Mouse (Mus musculus): ENCODE data around the gene Focad. TPM values are rescaled to one million over a fixed set of nuclear protein-coding genes. Genes with fewer than 3 reads are reported as not detected.
A peak's percentile ranks its signal among the peaks of the same experiment; 100 is the strongest.
"Not testable (repeated sequence)": the region's sequence is repeated elsewhere in the genome, so short reads cannot be mapped to it uniquely, and the experiment has no call there.

Focad gene
- polyA plus RNA-seq, 1 experiment from 2014 or later = 13.3 TPM

DNA sequence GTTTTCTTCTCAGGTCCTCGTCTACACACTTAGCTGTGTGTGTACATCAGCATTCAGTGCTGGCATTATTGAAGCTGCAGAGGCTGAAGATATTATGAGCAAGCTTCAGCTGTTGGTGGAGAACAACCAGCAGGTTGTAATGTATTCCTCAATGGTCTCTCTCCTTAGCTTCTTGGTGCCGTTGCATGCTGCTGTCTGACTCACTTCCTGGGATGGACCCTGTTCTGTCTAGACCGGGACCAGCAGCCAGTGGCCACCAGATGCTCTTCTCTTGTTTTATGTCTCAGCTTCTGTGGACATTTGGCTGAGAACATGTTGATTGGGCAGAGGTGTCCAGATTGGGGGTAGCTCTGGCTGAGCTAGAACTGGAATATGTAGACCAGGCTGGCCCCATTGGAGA is 263.0 kb downstream of the Focad start:
- no peaks in the 10 kb centered on the region for H3K27me3 ChIP-seq (ENCODE audit: control insufficient read depth, insufficient read depth, low read depth, low read length)
- H3K27ac ChIP-seq (ENCODE audit: low read length) = no peak overlapping the region
- no peak for ATAC-seq
- H3K9ac ChIP-seq (ENCODE audit: low read depth, low read length) = no peak overlapping the region
- H3K36me3 ChIP-seq (ENCODE audit: control insufficient read depth, insufficient read depth, low read length) = peaks cover 4% of the 10 kb centered on the region; the same call in 1 of the 2 replicates
- no peaks in the 10 kb centered on the region for H3K9me3 ChIP-seq (replicated peaks; ENCODE audit: control insufficient read depth, low read length, poor library complexity, severe bottlenecking)
- no peak overlapping the region for H3K4me3 ChIP-seq (ENCODE audit: low read depth, low read length)
- no peaks in the 10 kb centered on the region for H3K4me1 ChIP-seq (ENCODE audit: control insufficient read depth, insufficient read depth, low read length)
- 89% methylated on average over 3 of the region's 3 CpGs for WGBS
- no peak overlapping the region for H3K4me2 ChIP-seq (ENCODE audit: low read length)

DNA sequence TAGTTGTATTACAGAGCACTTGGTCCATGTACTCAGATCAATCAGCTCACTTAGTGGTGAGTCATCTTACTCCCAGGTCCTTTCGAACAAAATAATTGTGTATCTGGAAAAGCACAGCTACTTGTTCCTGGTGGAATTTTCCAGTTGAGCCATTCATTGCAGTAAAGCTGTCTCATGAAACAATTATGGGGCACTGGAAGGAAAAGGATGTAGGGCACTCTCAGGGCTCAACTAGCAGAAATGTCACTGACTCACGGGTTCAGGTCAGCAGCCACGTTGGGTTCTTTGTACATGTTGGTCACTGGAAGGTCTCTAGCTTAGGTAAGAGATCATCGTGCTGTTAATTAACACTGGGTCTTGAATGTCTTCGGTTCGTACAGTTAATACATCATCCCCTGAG is 275.5 kb downstream of the Focad start:
- Histone ChIP-seq H3K4me3 (ENCODE audit: low read depth, low read length) (no peak overlapping the region), H3K4me1 (ENCODE audit: control insufficient read depth, insufficient read depth, low read length) (peaks cover 5% of the 10 kb centered on the region; the same call in 1 of the 2 replicates), H3K27me3 (ENCODE audit: control insufficient read depth, insufficient read depth, low read depth, low read length) (no peaks in the 10 kb centered on the region), H3K9ac (ENCODE audit: low read depth, low read length) (no peak overlapping the region), H3K9me3 (replicated peaks; ENCODE audit: control insufficient read depth, low read length, poor library complexity, severe bottlenecking) (no peaks in the 10 kb centered on the region), H3K27ac (ENCODE audit: low read length) (no peak overlapping the region), H3K36me3 (ENCODE audit: control insufficient read depth, insufficient read depth, low read length) (no peaks in the 10 kb centered on the region), H3K4me2 (ENCODE audit: low read length) (no peak overlapping the region)
- WGBS = 92% methylated on average over 6 of the region's 6 CpGs
- no peak for ATAC-seq

DNA sequence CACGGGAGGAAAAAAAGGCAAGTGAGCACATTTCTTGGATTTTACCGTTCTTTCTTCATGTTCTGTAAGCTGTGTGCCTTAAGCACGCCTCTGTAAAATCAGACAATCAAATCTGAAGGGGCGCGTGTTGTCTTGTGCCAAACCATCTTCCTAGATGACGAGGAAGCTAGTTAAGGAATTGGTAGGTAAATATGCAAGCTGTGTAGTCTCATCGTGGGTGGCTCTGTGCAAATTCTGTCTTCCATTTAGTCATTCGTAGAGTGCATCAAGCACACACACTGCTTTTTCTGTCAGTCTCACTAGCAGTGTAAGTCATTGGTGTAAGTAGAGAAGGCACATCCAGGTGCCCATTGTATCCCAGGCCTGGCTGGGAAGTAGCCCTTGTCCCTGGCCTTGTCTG is 276.4 kb downstream of the Focad start:
- 78% methylated on average over 8 of the region's 8 CpGs for WGBS
- Histone ChIP-seq H3K4me1 (ENCODE audit: control insufficient read depth, insufficient read depth, low read length) (peaks cover 5% of the 10 kb centered on the region; the same call in 1 of the 2 replicates), H3K36me3 (ENCODE audit: control insufficient read depth, insufficient read depth, low read length) (no peaks in the 10 kb centered on the region), H3K4me3 (ENCODE audit: low read depth, low read length) (no peak overlapping the region), H3K4me2 (ENCODE audit: low read length) (no peak overlapping the region), H3K9me3 (replicated peaks; ENCODE audit: control insufficient read depth, low read length, poor library complexity, severe bottlenecking) (no peaks in the 10 kb centered on the region), H3K27ac (ENCODE audit: low read length) (no peak overlapping the region), H3K9ac (ENCODE audit: low read depth, low read length) (no peak overlapping the region), H3K27me3 (ENCODE audit: control insufficient read depth, insufficient read depth, low read depth, low read length) (no peaks in the 10 kb centered on the region)
- ATAC-seq = no peak

DNA sequence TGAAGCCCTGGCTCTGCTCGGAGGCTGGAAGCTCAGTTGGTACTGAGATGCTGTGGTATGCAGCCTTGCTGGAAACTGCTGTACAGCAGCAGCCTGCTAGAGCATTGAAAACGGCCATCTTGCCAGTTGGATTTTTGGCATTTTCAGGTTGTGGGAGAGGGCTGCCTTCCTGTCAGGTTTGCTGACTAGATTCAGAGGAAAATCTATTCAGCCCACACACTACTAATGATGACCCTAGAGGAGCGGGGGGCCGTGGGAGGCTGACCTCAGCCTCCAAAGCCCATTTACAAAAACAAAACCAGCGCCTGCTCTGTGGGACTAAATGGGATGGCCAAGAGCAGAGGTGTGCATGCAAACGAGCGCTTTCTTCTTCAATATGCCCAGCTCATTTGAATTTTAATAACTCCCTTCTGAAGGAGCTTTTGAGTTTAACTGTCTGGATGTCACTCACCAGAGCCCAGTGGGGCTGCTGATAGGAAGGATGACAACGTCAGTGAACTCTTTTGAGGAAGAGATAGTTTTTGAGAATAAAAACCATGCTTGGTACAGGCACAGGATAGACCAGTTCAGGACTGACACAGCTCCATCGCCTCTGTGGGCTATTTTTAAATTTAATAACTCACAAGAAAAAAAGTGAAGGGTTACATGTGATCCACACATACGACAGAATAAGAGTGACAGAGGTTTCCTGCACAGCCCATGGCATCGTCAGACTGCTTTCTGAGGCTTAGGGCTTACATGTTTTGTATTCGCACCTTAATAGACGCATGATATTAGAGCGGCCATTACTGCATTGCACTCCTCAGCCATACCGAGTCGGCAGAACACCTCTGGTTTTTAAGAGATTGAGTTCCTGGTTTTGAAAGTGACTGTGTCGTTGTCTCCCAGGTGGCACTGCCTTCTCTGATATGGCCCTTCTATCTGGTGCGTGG is 278.1 kb downstream of the Focad start:
- H3K4me2 ChIP-seq (ENCODE audit: low read length) = 0 out of 2 replicates have a peak overlapping the region, but pooled peaks have one; percentile 14
- no peak overlapping the region for H3K4me3 ChIP-seq (ENCODE audit: low read depth, low read length)
- H3K27me3 ChIP-seq (ENCODE audit: control insufficient read depth, insufficient read depth, low read depth, low read length) = no peaks in the 10 kb centered on the region
- 41% methylated on average over 18 of the region's 18 CpGs for WGBS
- no peaks in the 10 kb centered on the region for H3K9me3 ChIP-seq (replicated peaks; ENCODE audit: control insufficient read depth, low read length, poor library complexity, severe bottlenecking)
- ATAC-seq = peak; percentile 84
- H3K36me3 ChIP-seq (ENCODE audit: control insufficient read depth, insufficient read depth, low read length) = no peaks in the 10 kb centered on the region
- peaks cover 5% of the 10 kb centered on the region; the same call in 1 of the 2 replicates for H3K4me1 ChIP-seq (ENCODE audit: control insufficient read depth, insufficient read depth, low read length)
- H3K9ac ChIP-seq (ENCODE audit: low read depth, low read length) = 0 out of 2 replicates have a peak overlapping the region, but pooled peaks have one; percentile 25
- H3K27ac ChIP-seq (ENCODE audit: low read length) = peak overlapping the region; percentile 68

DNA sequence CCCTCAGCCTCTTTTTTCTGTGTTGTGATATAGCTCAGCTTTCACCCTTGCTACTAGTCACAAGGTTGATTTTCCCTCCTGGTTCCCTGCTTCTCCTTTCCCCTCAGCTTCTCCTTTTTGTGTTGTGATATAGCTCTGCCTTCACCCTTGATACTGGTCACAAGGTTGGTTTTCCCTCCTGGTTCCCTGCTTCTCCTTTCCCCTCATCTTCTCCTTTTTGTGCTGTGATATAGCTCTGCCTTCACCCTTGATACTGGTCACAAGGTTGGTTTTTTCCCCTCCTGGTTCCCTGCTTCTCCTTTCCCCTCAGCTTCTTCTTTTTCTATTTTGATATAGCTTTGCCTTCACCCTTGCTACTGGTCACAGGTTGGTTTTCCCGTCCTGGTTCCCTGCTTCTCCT is 295.6 kb downstream of the Focad start:
- Histone ChIP-seq H3K4me1 (ENCODE audit: control insufficient read depth, insufficient read depth, low read length) (no peaks in the 10 kb centered on the region), H3K4me3 (ENCODE audit: low read depth, low read length) (no peak overlapping the region), H3K36me3 (ENCODE audit: control insufficient read depth, insufficient read depth, low read length) (peaks cover 12% of the 10 kb centered on the region), H3K9me3 (replicated peaks; ENCODE audit: control insufficient read depth, low read length, poor library complexity, severe bottlenecking) (no peaks in the 10 kb centered on the region), H3K4me2 (ENCODE audit: low read length) (no peak overlapping the region), H3K27ac (ENCODE audit: low read length) (no peak overlapping the region), H3K9ac (ENCODE audit: low read depth, low read length) (no peak overlapping the region), H3K27me3 (ENCODE audit: control insufficient read depth, insufficient read depth, low read depth, low read length) (no peaks in the 10 kb centered on the region)
- ATAC-seq = no peak
- WGBS = 96% methylated on average over 1 of the region's 1 CpGs

DNA sequence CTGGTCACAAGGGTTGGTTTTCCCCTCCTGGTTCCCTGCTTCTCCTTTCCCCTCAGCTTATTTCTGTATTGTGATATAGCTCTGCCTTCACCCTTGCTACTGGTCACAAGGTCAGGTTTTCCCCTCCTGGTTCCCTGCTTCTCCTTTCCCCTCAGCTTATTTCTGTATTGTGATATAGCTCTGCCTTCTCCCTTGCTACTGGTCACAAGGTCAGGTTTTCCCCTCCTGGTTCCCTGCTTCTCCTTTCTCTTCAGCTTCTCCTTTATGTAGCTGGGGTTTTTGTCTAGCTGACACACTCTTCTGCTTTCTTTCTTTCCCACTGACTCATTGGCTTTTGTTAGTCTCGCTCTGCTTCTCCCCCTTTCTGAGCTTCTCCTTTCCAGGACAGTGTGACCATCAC is 296.2 kb downstream of the Focad start:
- H3K9ac ChIP-seq (ENCODE audit: low read depth, low read length); H3K27me3 ChIP-seq (ENCODE audit: control insufficient read depth, insufficient read depth, low read depth, low read length); H3K4me3 ChIP-seq (ENCODE audit: low read depth, low read length); H3K4me1 ChIP-seq (ENCODE audit: control insufficient read depth, insufficient read depth, low read length); H3K9me3 ChIP-seq (replicated peaks; ENCODE audit: control insufficient read depth, low read length, poor library complexity, severe bottlenecking); H3K27ac ChIP-seq (ENCODE audit: low read length); ATAC-seq; H3K4me2 ChIP-seq (ENCODE audit: low read length): not testable (repeated sequence)
- peaks cover 12% of the 10 kb centered on the region for H3K36me3 ChIP-seq (ENCODE audit: control insufficient read depth, insufficient read depth, low read length)
- WGBS = 53% methylated on average over 1 of the region's 1 CpGs

DNA sequence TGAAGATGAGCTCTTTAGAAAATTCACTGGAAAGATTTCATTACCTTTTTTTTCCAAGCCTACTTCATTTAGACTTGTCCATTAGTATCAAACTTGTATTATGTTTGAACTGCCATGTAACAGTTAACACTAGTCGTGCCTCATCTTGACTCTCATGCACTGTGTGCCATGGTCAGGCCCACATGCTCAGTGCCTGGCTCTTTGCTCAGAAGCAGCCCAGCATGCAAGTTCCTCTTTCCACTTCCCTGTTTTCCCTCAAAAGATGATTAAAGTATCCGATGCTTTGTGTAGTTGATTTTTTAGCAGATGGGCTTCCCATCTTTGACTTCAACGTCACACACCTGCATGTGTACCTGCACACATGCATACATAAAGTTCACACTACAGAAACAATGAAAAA is 301.3 kb downstream of the Focad start:
- no peak overlapping the region for H3K4me2 ChIP-seq (ENCODE audit: low read length)
- no peak overlapping the region for H3K4me3 ChIP-seq (ENCODE audit: low read depth, low read length)
- no peaks in the 10 kb centered on the region for H3K9me3 ChIP-seq (replicated peaks; ENCODE audit: control insufficient read depth, low read length, poor library complexity, severe bottlenecking)
- WGBS = 94% methylated on average over 3 of the region's 3 CpGs
- H3K9ac ChIP-seq (ENCODE audit: low read depth, low read length) = no peak overlapping the region
- H3K27me3 ChIP-seq (ENCODE audit: control insufficient read depth, insufficient read depth, low read depth, low read length) = no peaks in the 10 kb centered on the region
- H3K36me3 ChIP-seq (ENCODE audit: control insufficient read depth, insufficient read depth, low read length) = peaks cover 12% of the 10 kb centered on the region
- no peak overlapping the region for H3K27ac ChIP-seq (ENCODE audit: low read length)
- no peak for ATAC-seq
- no peaks in the 10 kb centered on the region for H3K4me1 ChIP-seq (ENCODE audit: control insufficient read depth, insufficient read depth, low read length)

DNA sequence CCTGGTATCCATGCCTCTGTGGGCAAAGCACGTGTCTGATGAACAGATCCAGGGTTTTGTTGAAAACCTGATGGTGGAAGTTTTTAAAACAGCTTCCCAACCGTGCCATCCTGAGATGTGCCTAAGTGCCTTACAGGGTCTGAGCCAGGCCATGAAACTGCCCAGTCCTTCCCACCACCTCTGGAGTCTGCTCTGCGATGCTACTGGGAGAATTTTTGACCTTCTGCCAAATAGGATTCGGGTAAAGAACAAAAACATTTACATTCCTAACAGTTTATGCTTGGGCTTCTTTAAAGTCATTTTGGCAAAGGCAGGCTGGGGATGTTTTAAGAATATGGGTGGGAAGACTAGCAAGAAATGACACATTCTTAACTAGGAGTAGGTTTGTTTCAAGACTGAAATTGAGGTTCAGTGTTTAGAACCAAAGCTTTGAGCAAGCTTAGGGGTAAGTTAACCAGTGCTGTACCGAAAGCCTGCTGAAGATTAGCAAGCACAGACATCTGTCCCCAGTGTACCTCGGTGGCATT is 302.6 kb downstream of the Focad start:
- Histone ChIP-seq H3K9ac (ENCODE audit: low read depth, low read length) (no peak overlapping the region), H3K9me3 (replicated peaks; ENCODE audit: control insufficient read depth, low read length, poor library complexity, severe bottlenecking) (no peaks in the 10 kb centered on the region), H3K4me3 (ENCODE audit: low read depth, low read length) (no peak overlapping the region), H3K4me2 (ENCODE audit: low read length) (no peak overlapping the region), H3K27ac (ENCODE audit: low read length) (no peak overlapping the region), H3K27me3 (ENCODE audit: control insufficient read depth, insufficient read depth, low read depth, low read length) (no peaks in the 10 kb centered on the region), H3K4me1 (ENCODE audit: control insufficient read depth, insufficient read depth, low read length) (no peaks in the 10 kb centered on the region), H3K36me3 (ENCODE audit: control insufficient read depth, insufficient read depth, low read length) (peaks cover 12% of the 10 kb centered on the region)
- ATAC-seq = no peak
- 78% methylated on average over 6 of the region's 6 CpGs for WGBS

DNA sequence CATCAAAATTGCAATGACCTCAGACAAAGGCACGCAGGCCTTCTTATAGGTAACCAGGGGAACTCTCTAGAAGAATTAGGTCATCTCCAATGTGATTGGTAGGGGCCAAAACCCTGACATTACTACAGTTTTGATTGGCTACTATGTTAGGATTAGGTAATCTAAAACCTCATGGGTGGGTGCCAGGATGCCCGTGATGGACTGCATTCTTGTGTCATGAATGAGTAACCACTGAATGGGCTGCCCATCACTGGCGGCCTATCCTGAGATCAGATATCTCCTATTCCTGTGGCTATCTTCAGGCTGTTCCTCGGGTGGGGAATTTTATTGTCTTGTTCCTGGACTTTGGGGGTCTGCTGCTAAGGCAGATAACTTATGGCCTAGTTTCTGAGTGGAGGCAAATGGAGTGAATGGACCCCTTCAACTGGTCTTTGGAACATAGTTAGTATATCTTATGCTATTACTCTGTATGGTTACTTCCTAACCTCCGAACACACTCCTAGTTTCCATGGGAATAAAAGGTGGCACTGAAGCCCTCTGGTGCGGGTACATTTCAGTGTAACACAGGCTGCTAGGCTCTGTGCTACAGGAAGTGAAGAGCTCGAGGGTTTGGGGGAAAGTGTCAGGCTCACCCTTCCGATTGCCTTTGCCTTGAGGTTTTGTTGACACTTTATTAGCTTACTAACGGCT is 306.0 kb downstream of the Focad start:
- H3K9me3 ChIP-seq (replicated peaks; ENCODE audit: control insufficient read depth, low read length, poor library complexity, severe bottlenecking) = no peaks in the 10 kb centered on the region
- WGBS = 90% methylated on average over 9 of the region's 9 CpGs

More for the DNA sequence above, 306.0 kb downstream of the Focad start:
- no peak for ATAC-seq
- no peak overlapping the region for H3K4me2 ChIP-seq (ENCODE audit: low read length)
- H3K4me1 ChIP-seq (ENCODE audit: control insufficient read depth, insufficient read depth, low read length) = no peaks in the 10 kb centered on the region
- no peaks in the 10 kb centered on the region for H3K27me3 ChIP-seq (ENCODE audit: control insufficient read depth, insufficient read depth, low read depth, low read length)
- H3K36me3 ChIP-seq (ENCODE audit: control insufficient read depth, insufficient read depth, low read length) = no peaks in the 10 kb centered on the region
- no peak overlapping the region for H3K4me3 ChIP-seq (ENCODE audit: low read depth, low read length)
- H3K9ac ChIP-seq (ENCODE audit: low read depth, low read length) = no peak overlapping the region
- H3K27ac ChIP-seq (ENCODE audit: low read length) = no peak overlapping the region

Measured in midbrain, embryonic 16.5 days (tissue).